Mouse (Mus musculus) kidney, postnatal 4 days (tissue): ENCODE measurements around the gene Rapsn.
A peak's percentile ranks its signal among the peaks of the same experiment; 100 is the strongest.

Experiments
- DNase-seq, 2 experiments: peaks; one replicate each; pipeline ENCODE4 v3.0.0; 2021; ENCODE audit warnings: mixed read lengths in 2 of 2

The Rapsn gene

GRCm38 (mm10) chr2:91081775-91082695 is 46.6 kb downstream of the Rapsn start, which contains the start of gene Spi1:
Gene Spi1, plus strand, starts transcription at chr2:91082390.
- DNase-seq: no peak

GRCm38 (mm10) chr2:91082844-91083243 is 47.4 kb downstream of the Rapsn start:
- peak in 1 of 2 experiments; percentile 55 for DNase-seq

- no peak for DNase-seq
These were observed 48.0 kb downstream of the Rapsn start for GRCm38 (mm10) chr2:91083366-91083940.

DNA sequence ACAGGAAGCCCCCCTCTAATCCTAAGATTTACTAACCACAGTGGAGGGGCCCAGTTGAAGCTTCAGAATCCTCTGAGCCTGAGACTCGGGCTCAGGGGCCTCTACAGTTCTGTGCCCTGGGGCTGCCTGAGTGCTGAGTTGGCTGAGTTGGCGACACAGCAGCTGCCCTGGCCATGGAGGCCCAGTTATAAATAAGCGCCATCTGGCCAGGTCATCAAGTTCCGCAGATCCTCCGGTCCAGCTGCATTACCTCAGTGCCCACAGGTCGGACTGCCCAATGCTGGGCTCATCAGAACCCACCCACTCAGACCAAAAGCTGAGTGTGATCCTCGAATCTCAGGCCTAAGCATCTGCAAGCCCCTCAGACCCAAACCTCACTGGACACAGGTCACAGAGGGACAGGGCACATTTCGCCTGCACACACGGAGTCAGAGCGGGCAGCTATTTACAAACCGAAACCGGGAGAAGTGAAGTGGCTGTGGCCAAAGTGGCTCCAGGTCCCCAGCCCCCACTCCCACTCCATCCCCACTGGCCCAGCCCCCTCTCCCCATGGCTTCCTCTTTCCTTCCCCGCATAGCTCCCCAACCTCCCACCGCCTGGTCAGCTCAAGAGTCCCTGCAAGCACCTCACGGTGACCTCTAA is 48.9 kb downstream of the Rapsn start:
- DNase-seq: no peak

DNA sequence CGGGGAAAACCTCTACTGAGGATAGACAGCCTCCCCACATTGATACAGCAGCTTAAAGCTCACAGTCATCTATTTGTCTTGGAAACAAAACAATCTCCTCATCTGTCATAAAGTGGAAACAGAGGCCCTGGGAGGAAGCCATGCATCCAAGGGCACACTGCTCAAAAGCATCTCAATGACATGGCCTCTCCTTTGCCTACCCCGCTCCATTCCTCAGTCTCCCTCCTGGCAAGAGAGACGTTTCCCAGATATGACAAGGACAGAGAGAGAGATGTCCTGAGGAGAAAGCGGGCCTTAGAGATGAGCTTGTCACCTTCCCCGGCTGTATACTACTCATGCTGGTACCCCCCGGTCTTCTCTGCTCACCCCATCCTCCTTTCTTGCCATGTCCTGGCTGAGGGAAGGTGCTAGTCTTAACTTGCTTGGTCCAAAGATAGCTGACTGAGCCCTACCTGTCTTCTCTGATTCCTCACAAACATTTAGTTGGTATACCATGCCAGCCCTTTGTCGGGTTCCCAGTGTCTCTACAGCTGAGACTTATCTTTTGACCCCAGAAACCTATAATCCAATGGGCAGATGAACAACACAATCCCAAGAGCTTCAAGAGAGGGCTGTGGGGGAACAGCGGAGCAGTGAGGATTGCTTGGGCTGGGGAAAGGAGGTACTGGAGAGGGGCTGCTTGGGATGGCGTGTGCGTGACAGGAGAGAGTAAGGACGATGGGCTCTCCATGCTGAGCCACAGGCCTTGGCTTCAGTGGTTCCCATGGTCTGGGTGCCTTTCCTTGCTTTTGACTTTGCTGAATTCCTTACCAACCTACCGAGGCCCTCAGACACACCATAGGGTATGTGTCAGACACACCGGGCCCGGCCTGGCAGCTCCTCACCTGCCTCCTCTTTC is 50.3 kb downstream of the Rapsn start:
- DNase-seq: no peak

DNA sequence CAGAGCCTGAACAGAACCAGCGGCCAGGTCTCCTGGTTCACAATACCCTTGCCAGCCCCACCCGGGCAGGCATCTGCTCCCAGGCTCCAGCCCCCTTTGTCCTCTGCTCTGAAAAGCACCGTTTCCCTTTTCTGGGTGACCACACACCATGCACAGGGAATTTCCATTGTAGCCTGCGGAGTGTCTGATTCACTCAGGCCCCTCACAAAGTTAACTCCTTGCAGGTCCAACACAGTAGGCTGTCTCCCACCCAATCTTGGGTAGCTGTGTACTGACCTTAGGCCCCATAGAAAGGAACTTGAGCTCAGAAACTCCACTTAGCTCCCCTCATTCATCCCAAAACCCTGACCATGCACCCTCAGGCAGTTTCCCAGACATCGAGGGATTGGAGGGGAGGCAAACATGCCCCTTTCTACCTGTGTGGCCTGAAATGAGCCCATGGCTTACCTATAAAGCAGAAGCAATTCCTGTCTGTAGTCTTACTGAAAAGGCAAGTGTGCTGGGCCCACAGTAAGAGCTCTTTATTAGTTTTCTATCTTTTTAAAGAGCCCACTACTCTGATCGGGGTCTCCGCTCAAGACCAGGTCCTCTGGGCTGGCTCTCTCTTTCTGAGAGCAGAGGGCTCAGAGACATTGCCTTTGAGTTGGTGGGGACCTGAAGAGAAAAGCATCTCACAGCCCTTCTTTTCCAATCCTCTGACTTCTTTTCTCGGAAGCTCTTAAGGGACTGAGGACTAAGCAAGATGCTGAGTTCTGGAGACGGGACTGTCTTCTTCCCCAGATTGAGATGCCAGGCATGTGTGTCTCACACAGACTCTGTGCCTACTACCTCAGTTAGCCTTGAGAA is 51.2 kb downstream of the Rapsn start:
- no peak for DNase-seq

DNA sequence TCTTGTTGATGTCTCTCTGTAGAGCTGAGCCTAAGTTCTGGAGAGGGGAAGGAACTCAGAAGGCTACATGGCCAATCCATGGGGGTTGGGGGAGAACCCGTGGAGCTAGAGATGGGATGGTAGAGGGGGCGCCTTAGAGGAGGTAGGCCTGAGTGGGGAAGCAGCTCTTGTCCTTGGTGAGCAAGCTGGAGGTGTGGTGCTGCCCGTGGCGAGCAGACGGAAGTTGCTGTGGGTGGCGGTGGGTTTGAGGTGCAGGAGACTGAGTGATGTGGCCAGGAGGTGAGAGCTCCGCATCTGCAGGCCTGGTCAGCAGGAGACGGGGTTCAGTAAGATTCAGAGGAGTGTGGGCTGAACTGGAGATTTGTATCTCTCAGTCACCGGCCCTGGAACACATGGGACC is 52.0 kb downstream of the Rapsn start:
- DNase-seq: no peak

DNA sequence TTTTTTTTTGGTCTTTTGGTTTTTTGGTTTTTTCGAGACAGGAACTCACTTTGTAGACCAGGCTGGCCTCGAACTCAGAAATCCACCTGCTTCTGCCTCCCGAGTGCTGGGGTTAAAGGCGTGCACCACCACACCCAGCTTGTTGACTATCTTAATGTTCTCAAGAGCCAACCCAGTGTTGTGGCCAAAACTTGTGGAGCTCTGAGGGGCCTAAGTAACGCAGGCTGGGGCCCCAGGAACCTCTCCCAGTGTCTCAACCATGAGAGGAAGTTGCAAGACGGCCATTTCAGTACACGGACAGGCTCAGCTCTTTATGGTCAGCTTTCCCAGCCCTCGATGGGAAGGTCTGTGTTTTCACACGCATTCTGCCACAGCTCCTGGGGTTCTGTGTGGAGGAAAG is 53.6 kb downstream of the Rapsn start:
- no peak for DNase-seq

GRCm38 (mm10) chr2:91090208-91090607 is 54.8 kb downstream of the Rapsn start:
- no peak for DNase-seq

DNA sequence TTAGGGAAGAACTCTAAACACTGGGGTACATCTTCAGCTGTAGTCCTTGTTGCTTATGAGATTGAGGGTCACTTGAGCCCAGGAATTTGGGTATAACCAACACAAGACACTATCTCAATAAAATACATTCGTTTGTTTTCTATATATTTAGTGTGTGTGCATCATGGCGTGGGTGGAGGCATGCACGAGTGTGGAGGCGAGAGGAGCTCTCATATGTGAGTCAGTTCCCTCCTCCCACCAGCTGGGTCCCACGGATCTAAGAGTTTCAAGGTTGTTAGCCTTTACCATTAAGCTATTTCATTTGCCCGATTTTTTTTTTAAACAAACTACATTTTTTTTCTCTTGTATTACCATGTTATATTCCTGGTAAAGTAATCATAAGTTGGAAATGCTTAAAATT is 55.4 kb downstream of the Rapsn start:
- DNase-seq: no peak
